Mouse (Mus musculus) skeletal muscle tissue, adult 2 months (tissue): ENCODE data around the gene Olfr1328.
"Not testable (repeated sequence)": the region's sequence is repeated elsewhere in the genome, so short reads cannot be mapped to it uniquely, and the experiment has no call there.

Experiments used
- DNase-seq: peaks from one replicate; pipeline ENCODE4 v3.0.0-alpha.2; 2012; ENCODE audit warnings: low read depth, low spot score

The Olfr1328 gene

DNA sequence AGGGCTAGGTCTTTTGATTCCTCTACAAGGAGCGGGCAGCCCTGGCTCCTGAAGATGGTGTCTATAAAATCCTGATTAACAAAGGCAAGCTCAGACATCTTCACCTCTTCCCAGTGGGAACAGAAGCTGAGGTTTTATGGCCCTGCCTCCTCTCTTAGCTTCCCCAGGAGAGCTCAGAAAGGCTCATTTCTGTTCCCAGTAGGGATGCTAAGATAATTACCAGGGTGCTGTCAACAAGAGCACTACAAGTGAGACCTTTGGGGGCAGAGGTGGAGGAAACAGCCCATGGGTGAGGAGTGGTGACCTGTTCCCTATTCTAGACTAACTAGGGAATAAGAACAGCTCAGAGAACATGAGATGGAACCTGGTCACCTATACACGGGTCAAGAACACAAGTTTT lies at the start of gene Olfr1328:
Gene Olfr1328, minus strand, starts transcription at position 101 of the 400 bp plus-strand sequence.
- DNase-seq: no peak

- no peak for DNase-seq
These were observed 46.9 kb upstream of the Olfr1328 start for GRCm38 (mm10) chr4:118985291-118985690.

GRCm38 (mm10) chr4:118973281-118973680 lies 34.9 kb upstream of the Olfr1328 start:
- no peak for DNase-seq

GRCm38 (mm10) chr4:118967711-118968110 lies 29.3 kb upstream of the Olfr1328 start:
- no peak for DNase-seq

- DNase-seq: peak; percentile 18
These were observed 22.8 kb upstream of the Olfr1328 start, which contains the start of gene Lao1 for GRCm38 (mm10) chr4:118961141-118961628. Gene Lao1, plus strand, starts transcription at chr4:118961578.

- no peak for DNase-seq
These were observed 20.4 kb upstream of the Olfr1328 start for GRCm38 (mm10) chr4:118958812-118959211.

DNA sequence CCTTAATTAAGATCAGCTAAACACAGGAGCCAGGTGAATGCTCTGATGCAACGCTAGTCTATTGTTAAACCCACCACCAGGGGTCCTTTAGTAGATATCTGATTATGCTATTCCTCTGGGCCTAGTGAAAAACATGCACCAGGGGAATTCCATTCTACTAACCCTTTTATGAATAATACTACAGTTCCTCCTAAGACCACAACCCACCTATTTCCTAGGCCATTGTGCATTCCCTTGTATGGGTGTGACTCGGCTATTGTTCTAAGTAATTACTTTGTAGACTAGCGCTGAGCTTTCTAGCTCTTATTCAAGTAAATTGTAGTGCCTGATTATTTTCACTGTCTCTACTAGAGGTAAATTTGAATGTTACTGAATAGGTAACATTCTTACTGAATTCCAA lies 7.1 kb downstream of the Olfr1328 start:
- not testable (repeated sequence) for DNase-seq

- not testable (repeated sequence) for DNase-seq
These were observed 21.0 kb downstream of the Olfr1328 start, which contains the start of gene Olfr1329 for GRCm38 (mm10) chr4:118917365-118917764. Gene Olfr1329, minus strand, starts transcription at chr4:118917465.

GRCm38 (mm10) chr4:118901981-118902380 lies 36.4 kb downstream of the Olfr1328 start:
- DNase-seq: no peak

DNA sequence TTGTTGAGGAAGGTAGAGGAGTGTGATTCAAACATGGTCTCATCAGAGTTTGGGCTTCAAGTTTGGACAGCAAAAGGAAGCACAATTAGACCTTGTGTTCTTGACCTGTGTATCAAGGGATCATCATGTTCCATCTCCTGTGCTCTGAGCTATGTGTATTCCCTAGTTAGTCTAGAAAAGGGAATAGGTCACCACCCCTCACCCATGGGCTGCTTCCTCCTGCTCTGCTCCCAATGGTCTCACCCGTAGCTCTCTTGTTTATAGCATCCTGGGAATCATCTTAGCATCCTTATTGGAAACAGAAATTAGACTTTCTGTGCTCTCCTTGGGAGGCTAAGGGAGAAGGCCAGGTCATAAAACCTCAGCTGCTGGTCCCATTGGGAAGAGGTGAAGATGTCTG lies 50.1 kb downstream of the Olfr1328 start, which contains the start of gene Olfr1330:
Gene Olfr1330, plus strand, starts transcription at position 301 of the 400 bp plus-strand sequence.
- no peak for DNase-seq
